In the genomic region with DNA sequence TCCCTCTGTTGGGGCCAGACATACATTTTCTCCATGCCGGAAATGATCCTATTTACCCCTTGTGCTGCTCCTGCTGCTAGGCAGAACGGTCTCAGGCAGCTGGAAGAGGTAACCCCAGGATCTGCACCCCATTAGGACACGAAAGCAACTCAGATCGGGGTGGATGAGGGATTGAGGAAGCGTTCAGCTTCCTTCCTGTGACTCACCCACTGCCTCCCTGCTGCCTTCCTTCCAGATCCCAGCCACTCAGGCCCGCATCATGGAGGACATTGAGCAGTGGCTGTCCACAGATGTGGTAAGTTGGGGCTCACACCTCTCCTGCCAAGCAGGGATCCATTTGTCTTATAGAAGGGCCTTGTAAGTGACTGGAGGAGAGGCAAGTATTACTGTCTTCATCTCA, we compare ENCODE assay signal across 21 mouse cellular contexts. TPM values are rescaled to one million over a fixed set of nuclear protein-coding genes. Genes with fewer than 3 reads are reported as not detected.
DNase-seq lines count a peak whose midpoint lies in the region; ATAC-seq and TF ChIP-seq lines count a peak whose summit lies in the region.
"Had no signal": no experiment of that assay in that cellular context is flagged by ENCODE, and none has a peak within 500 bp of the region (broad histone marks: within the 10 kb centered on the region; RNA-seq: fewer than 3 reads in every experiment).

No protein-coding gene starts in this region.

- H3K4me2 ChIP-seq in forebrain, postnatal 0 days (ENCODE audit: low read depth), result no peak overlapping the region
- H3K4me2 ChIP-seq: embryonic facial prominence, embryonic 15.5 days; heart, embryonic 13.5 days; hindbrain, embryonic 12.5 days had no signal

- H3K4me3 ChIP-seq in bone marrow, adult 2 months (replicated peaks; ENCODE audit: control insufficient read depth, low read depth, low read length), result no peak overlapping the region
- no peak overlapping the region for H3K4me3 ChIP-seq in forebrain, postnatal 0 days (ENCODE audit: low read depth, low read length)
- H3K4me3 ChIP-seq: embryonic facial prominence, embryonic 15.5 days; erythroblast, embryonic 14.5 days; forebrain, embryonic 10.5 days; heart, embryonic 13.5 days; hindbrain, embryonic 12.5 days had no signal

- 41% methylated on average over 6 of the region's 6 CpGs for WGBS in bone marrow, adult 2 months
- 86% methylated on average over 6 of the region's 6 CpGs for WGBS in forebrain, postnatal 0 days

- peak; percentile 24 for DNase-seq in 416B (ENCODE audit: low read depth)
- no peak for DNase-seq in urinary bladder, adult 18-20 months (ENCODE audit: low spot score in 2 of 2)
- no peak for DNase-seq in forebrain, postnatal 0 days
- DNase-seq: adrenal gland, adult 8-10 months; adrenal gland, postnatal 36 days; cerebellum, adult 2 months; cerebellum, postnatal 10 days; embryo, embryonic 11 days; gastrocnemius, postnatal 14 days; heart, postnatal 36 days had no signal

- H3K27me3 ChIP-seq in forebrain, postnatal 0 days (ENCODE audit: insufficient read depth, low read length), result no peaks in the 10 kb centered on the region
- H3K27me3 ChIP-seq: embryonic facial prominence, embryonic 15.5 days; heart, embryonic 13.5 days; hindbrain, embryonic 12.5 days had no signal

- H3K27ac ChIP-seq in bone marrow, adult 2 months (ENCODE audit: control insufficient read depth, insufficient read depth, low read depth, low read length, poor library complexity), result peak overlapping the region; percentile 38
- no peak overlapping the region for H3K27ac ChIP-seq in forebrain, postnatal 0 days (ENCODE audit: low read depth, low read length)
- H3K27ac ChIP-seq: embryonic facial prominence, embryonic 15.5 days; forebrain, embryonic 10.5 days; heart, embryonic 13.5 days; hindbrain, embryonic 12.5 days; hindbrain, postnatal 0 days had no signal

- H3K4me1 ChIP-seq in bone marrow, adult 2 months (ENCODE audit: control insufficient read depth, insufficient read depth, low read length), result peaks cover 7% of the 10 kb centered on the region; the same call in 1 of the 2 replicates
- H3K4me1 ChIP-seq in forebrain, postnatal 0 days (ENCODE audit: insufficient read depth), result no peaks in the 10 kb centered on the region
- H3K4me1 ChIP-seq: embryonic facial prominence, embryonic 15.5 days; forebrain, embryonic 10.5 days; hindbrain, embryonic 12.5 days had no signal

- H3K9ac ChIP-seq in forebrain, postnatal 0 days, result no peak overlapping the region
- H3K9ac ChIP-seq: embryonic facial prominence, embryonic 15.5 days; heart, embryonic 13.5 days; hindbrain, embryonic 12.5 days had no signal

- 0 out of 2 replicates have a peak, but pooled peaks cover 9% of the 10 kb centered on the region for H3K36me3 ChIP-seq in forebrain, postnatal 0 days (ENCODE audit: insufficient read depth)

- TF ChIP-seq CTCF in bone marrow, adult 2 months (IDR thresholded peaks at IDR 0.05; ENCODE audit: control insufficient read depth, insufficient read depth, low read length), result no peak
- no peak for TF ChIP-seq CTCF in forebrain, postnatal 0 days (IDR thresholded peaks at IDR 0.05; ENCODE audit: low read depth)

- no peaks in the 10 kb centered on the region for H3K9me3 ChIP-seq in forebrain, postnatal 0 days (ENCODE audit: low read length)
- H3K9me3 ChIP-seq: embryonic facial prominence, embryonic 15.5 days; forebrain, embryonic 10.5 days; G1E; heart, embryonic 13.5 days; hindbrain, embryonic 12.5 days had no signal

- peak; percentile 75 for ATAC-seq in granulocyte monocyte progenitor cell, adult 5-6 weeks (replicated peaks; ENCODE audit: poor library complexity, severe bottlenecking)
- peak; percentile 59 for ATAC-seq in megakaryocyte progenitor cell, adult 5-6 weeks (replicated peaks; ENCODE audit: poor library complexity)
- no peak for ATAC-seq in forebrain, postnatal 0 days
- ATAC-seq: forebrain, embryonic 16.5 days; hindbrain, postnatal 0 days had no signal

- TF ChIP-seq POLR2A in bone marrow, adult 2 months (IDR thresholded peaks at IDR 0.05; ENCODE audit: borderline replicate concordance, control insufficient read depth, low read depth, low read length), result no peak

RNA-seq across cellular contexts. Expression of a gene that starts 26.1 kb away (rescaled TPM):
- 297 and 316 TPM in 2 replicates for polyA plus RNA-seq in bone marrow, adult 2 months (2011; ENCODE audit: insufficient read depth, insufficient read length, low replicate concordance, missing spikeins)
- total RNA-seq in granulocyte monocyte progenitor cell, adult 5-6 weeks (2014; fragmentation: Nextera tagmentation), result 2.5 and 7.4 TPM in 2 replicates
- 1.4 and 2.2 TPM in 2 replicates for total RNA-seq in granulocyte monocyte progenitor cell, adult 5-6 weeks (2017)
- total RNA-seq in megakaryocyte progenitor cell, adult 5-6 weeks (2015), result 0.94 and 2.5 TPM in 2 replicates
- total RNA-seq in megakaryocyte progenitor cell, adult 5-6 weeks (2017), result 2.5 and 3.9 TPM in 2 replicates
- total RNA-seq in forebrain, postnatal 0 days (2014; rRNA removed), result 8.7 and 10.5 TPM in 2 replicates
- polyA plus RNA-seq in forebrain, postnatal 0 days (2015; fragmentation: Nextera tagmentation; extraction: Ambion mirVana), result 13.3 and 14.4 TPM in 2 replicates

RNA-seq across cellular contexts. Expression of a gene that starts 33.8 kb away (rescaled TPM):
- polyA plus RNA-seq in bone marrow, adult 2 months (2011; ENCODE audit: insufficient read depth, insufficient read length, low replicate concordance, missing spikeins), result 9.1 and 23.7 TPM in 2 replicates
- 30.1 and 40.2 TPM in 2 replicates for total RNA-seq in granulocyte monocyte progenitor cell, adult 5-6 weeks (2014; fragmentation: Nextera tagmentation)
- 20.2 and 48.9 TPM in 2 replicates for total RNA-seq in granulocyte monocyte progenitor cell, adult 5-6 weeks (2017)
- total RNA-seq in megakaryocyte progenitor cell, adult 5-6 weeks (2015), result 29.6 and 48.4 TPM in 2 replicates
- total RNA-seq in megakaryocyte progenitor cell, adult 5-6 weeks (2017), result 26.4 and 34.4 TPM in 2 replicates
- total RNA-seq in forebrain, postnatal 0 days (2014; rRNA removed), result 21.8 and 24.6 TPM in 2 replicates
- 30.6 and 35.9 TPM in 2 replicates for polyA plus RNA-seq in forebrain, postnatal 0 days (2015; fragmentation: Nextera tagmentation; extraction: Ambion mirVana)

RNA-seq across cellular contexts. Expression of a gene that starts 42.1 kb away (rescaled TPM):
- polyA plus RNA-seq in bone marrow, adult 2 months (2011; ENCODE audit: insufficient read depth, insufficient read length, low replicate concordance, missing spikeins), result 115 and 116 TPM in 2 replicates
- total RNA-seq in granulocyte monocyte progenitor cell, adult 5-6 weeks (2014; fragmentation: Nextera tagmentation), result 200 and 228 TPM in 2 replicates
- total RNA-seq in granulocyte monocyte progenitor cell, adult 5-6 weeks (2017), result 271 and 288 TPM in 2 replicates
- 66.1 and 75.7 TPM in 2 replicates for total RNA-seq in megakaryocyte progenitor cell, adult 5-6 weeks (2015)
- total RNA-seq in megakaryocyte progenitor cell, adult 5-6 weeks (2017), result 289 and 346 TPM in 2 replicates
- total RNA-seq in forebrain, postnatal 0 days (2014; rRNA removed), result 20.3 and 22.2 TPM in 2 replicates
- 18.3 and 19.0 TPM in 2 replicates for polyA plus RNA-seq in forebrain, postnatal 0 days (2015; fragmentation: Nextera tagmentation; extraction: Ambion mirVana)
